Mouse (Mus musculus): ENCODE data around the gene Chtop.

The Chtop gene

GRCm38 (mm10) chr3:90508950-90509746 is at the start of gene Chtop:
TSS of gene Chtop (minus strand) at chr3:90509498.
- peak; percentile 99 for DNase-seq

GRCm38 (mm10) chr3:90555954-90556353 is 46.7 kb upstream of the Chtop start:
- no peak for DNase-seq

GRCm38 (mm10) chr3:90552231-90552630 is 42.9 kb upstream of the Chtop start:
- DNase-seq = no peak

- no peak for DNase-seq
Observed at GRCm38 (mm10) chr3:90550421-90550790, 41.1 kb upstream of the Chtop start.

DNA sequence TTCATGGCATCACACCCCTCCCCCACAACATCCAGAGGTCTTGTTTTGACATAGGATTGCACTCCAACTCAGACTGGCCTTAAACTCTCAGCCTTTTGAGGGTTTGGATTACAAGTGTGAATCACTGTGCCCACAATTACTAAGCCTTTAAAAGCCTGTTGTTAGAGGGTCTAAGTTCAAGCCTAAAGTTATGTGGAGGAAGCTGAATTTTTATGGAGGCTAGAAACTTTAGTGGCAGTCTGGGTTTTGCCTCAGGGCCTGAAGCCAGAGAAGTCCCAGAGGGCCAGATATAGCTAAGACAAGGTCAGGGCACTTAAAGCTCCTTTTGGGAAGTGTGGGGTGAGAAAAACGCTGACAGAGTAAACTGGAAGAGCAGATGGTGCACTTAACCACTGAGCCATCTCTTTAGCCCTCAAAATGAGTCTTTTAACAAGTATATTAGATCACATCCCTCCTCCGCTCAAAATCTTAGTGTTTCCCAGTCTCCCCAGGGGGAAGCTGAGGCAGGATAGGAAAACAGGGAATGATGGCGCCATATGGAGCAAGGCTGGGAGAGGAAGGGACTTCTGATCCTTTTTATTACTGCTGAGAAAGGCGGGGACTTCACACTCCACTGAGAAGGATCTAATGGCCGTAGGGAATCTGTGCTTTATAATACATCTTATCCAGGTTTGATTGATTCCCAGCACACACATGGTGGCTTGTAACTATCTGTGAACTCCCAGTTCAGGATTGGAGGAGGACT is 40.5 kb upstream of the Chtop start:
- DNase-seq = no peak

- DNase-seq = no peak
Observed at GRCm38 (mm10) chr3:90540904-90541303, 31.6 kb upstream of the Chtop start.

- no peak for DNase-seq
Observed at GRCm38 (mm10) chr3:90537905-90538296, 28.6 kb upstream of the Chtop start.

GRCm38 (mm10) chr3:90537141-90537904 is 28.0 kb upstream of the Chtop start, which contains the start of gene S100a16:
TSS of gene S100a16 (plus strand) at chr3:90537254.
- DNase-seq = no peak

GRCm38 (mm10) chr3:90535446-90535845 is 26.1 kb upstream of the Chtop start:
- no peak for DNase-seq

DNA sequence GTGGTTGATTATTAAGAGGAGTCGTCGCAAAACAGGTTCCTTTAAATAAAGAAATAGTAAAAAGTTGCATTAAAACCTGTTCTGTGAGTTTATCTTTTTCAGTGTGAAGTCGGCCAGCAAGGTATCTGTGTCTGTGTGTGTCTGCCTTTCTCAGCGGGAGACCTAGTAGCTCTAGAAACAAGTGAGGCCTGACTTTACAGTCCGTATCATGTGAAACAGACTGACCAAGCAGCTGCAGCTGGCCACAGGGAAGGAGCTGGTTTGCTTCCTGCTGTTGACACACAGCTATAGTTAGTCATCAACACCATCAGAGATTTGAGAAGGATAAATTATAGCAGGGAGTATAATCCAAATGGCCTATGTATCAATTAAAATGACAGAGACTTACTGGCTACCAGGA is 22.4 kb upstream of the Chtop start:
- no peak for DNase-seq

- no peak for DNase-seq
Observed at GRCm38 (mm10) chr3:90527291-90527873, 18.1 kb upstream of the Chtop start.

DNA sequence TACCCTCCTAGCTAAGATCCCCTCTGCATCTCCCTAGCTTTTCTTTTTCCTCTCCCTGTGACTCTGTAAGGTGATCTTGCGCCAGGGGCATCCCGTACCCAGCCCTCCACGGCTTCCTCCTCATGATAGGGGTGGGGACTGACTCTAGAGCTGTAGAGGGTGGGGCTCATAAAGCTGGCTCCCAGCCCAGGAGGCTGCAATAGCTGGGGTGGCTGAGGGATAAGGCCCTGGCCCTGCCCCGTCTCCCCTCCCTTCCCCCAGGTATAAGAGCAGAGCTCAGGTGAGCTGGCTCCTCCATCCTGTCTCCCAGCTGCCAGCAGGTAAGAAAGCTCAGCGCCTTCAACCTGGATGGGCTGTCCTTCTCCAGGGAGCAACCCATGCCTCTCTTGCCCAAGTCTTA is 17.3 kb upstream of the Chtop start, which contains the start of gene S100a14:
Gene S100a14 (plus strand): TSS at position 277 of the 400 bp plus-strand sequence.
- DNase-seq = no peak

GRCm38 (mm10) chr3:90526076-90526475 is 16.8 kb upstream of the Chtop start:
- no peak for DNase-seq

DNA sequence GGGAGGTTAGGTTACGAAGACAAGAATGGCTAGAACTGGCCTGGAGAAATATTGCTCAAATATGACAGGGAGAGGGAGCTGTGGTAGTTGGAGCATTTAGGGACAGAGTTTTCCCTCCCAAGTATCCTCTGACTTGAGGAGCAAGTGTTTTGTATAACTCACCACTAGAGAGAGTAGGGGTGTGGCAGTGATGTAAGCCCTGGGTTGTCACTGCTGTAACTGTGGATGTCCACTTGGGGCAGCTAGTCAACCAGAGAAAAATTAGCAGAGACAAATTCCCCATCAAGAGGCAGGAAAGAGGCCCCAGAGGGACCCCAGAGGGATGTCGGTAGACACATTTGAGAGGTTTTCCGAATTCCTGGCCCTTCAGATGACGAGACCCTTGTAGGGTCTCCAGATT is 16.1 kb upstream of the Chtop start:
- DNase-seq = peak; percentile 16

GRCm38 (mm10) chr3:90517711-90518110 is 8.4 kb upstream of the Chtop start:
- DNase-seq = no peak

DNA sequence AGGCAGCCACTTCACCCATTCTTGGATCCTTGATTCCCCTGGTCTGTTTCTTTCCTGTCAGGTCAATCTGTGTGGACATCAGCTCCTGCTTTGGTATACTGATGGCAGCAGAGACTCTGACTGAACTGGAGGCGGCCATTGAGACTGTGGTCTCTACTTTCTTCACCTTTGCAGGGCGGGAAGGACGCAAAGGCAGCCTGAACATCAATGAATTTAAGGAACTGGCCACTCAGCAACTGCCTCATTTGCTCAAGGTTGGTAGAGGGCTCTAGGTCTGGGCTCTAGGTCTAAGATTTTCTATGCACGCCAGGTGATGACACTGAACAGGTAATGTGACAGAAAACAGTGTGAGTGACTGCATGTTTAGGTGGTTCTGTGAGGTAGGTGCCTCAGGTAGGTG is 6.5 kb upstream of the Chtop start:
- DNase-seq = no peak

- no peak for DNase-seq
Observed at GRCm38 (mm10) chr3:90515242-90515641, 5.9 kb upstream of the Chtop start.

DNA sequence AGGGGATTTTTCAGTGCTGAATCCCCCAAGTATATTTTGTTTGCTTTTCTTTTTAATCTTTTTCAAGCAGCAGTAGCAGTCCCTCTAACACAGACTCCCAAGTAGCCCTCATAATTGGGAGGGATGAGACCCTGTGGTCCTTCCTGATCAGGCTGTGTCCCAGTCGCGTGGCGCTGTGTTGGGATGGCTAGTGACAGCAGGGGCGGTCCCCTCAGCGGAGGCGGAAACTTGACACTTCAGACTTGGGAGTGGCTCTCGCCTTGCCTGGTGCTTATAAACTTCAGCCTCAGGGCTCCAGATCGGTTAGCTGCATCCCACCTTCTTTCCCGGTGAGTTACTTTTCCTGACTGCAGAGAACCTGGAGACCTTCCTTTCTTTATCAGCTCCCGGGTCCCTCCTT is 5.4 kb upstream of the Chtop start:
- DNase-seq = peak; percentile 68

GRCm38 (mm10) chr3:90513796-90514590 is 4.7 kb upstream of the Chtop start, which contains the start of the genes S100a1 and S100a13:
TSS of gene S100a1 (minus strand) at chr3:90514392.
TSS of gene S100a13 (plus strand) at chr3:90514435.
- DNase-seq = peak; percentile 34

DNA sequence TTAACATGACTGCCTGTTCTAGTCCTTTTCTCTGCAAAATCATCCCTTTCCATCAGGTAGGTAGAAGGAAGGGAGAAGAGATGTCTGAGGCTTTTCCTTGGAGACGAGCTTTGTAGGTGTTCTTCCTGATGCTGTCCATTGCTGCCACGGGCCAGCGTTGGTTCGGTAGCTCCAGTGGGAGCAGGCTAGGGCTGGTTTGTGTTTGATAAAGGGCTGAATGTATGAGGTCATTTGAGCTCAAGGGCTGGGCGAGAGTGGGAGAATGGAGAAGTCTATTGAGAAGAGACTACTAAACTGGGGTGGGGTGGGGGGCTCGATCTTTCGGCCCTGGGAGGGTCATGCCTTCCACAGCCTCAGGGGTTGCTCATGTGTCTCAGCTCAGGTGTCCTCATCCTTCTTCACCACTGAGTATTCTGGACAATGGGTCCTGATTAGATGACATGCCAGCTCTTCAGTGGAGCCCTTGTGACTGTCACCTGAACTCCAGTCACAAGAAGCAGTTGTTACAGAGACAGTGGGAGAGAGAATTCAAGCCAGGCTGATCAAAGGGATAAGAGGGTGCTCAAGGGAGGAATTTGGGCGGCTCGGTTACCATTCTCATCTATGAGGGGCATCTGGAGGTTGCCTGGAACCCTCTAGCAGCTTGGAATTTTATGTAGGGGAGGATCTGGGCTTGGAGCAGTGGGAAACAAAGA is 3.8 kb upstream of the Chtop start:
- DNase-seq = no peak

GRCm38 (mm10) chr3:90512276-90512675 is 3.0 kb upstream of the Chtop start:
- DNase-seq = no peak
